Mouse (Mus musculus): ENCODE measurements around the gene Nelfcd. TPM values are rescaled to one million over a fixed set of nuclear protein-coding genes. Genes with fewer than 3 reads are reported as not detected.

The Nelfcd gene
- polyA plus RNA-seq, 1 experiment: 70.6 TPM

DNA sequence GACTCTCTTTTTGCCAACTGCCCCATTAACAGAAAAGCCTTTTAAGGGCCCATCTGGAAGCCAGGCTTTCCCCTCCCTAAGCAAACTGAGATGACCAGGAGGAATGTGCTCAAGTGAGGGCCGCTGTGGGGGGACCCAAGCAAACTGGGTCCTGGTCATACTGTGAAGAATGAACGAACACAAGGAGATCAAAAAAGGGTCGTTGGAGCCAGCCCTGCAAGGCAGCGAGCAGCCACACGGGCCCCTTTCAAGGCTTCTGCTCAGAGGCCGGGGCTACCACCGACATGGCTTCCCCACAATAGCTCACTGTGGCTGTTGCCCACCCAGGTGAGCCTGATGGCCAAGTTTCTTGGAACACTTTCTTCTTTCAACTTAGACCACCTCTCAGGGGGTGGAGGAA lies 30.9 kb downstream of the Nelfcd start:
- no peak for TF ChIP-seq GATA1 (IDR thresholded peaks at IDR 0.05; ENCODE audit: low read length)

GRCm38 (mm10) chr2:174446905-174447304 lies 31.3 kb downstream of the Nelfcd start:
- no peak for TF ChIP-seq GATA1 (IDR thresholded peaks at IDR 0.05; ENCODE audit: low read length)

- TF ChIP-seq GATA1 (IDR thresholded peaks at IDR 0.05; ENCODE audit: low read length): no peak
Observed at GRCm38 (mm10) chr2:174448405-174448804, 32.8 kb downstream of the Nelfcd start.

DNA sequence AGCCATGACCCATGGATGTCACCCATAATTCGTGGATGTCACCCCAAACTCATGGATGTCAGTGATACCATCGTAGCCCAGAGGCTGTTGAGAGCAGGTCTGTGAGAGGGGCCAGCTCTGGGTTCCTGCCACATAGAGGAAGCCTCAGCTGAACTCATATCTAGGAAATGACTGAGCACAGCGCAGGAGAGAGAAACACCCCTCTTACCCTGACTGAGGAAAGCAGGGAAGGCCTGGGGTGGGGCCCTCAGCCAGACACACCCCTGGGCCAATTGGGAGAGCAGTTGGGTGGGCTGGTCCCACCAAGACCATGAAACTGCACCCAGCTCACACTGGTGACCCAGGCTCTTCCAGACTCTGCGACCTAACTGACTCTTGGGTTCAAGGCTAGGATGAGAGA lies 34.7 kb downstream of the Nelfcd start, which contains the start of gene Tubb1:
TSS of gene Tubb1 (plus strand) at position 343 of the 400 bp plus-strand sequence.
- TF ChIP-seq GATA1 (IDR thresholded peaks at IDR 0.05; ENCODE audit: low read length): no peak

GRCm38 (mm10) chr2:174453681-174454080 lies 38.1 kb downstream of the Nelfcd start:
- peak; percentile 38 for TF ChIP-seq GATA1 (IDR thresholded peaks at IDR 0.05; ENCODE audit: low read length)

- TF ChIP-seq GATA1 (IDR thresholded peaks at IDR 0.05; ENCODE audit: low read length): no peak
Observed at GRCm38 (mm10) chr2:174459365-174459764, 43.8 kb downstream of the Nelfcd start.

DNA sequence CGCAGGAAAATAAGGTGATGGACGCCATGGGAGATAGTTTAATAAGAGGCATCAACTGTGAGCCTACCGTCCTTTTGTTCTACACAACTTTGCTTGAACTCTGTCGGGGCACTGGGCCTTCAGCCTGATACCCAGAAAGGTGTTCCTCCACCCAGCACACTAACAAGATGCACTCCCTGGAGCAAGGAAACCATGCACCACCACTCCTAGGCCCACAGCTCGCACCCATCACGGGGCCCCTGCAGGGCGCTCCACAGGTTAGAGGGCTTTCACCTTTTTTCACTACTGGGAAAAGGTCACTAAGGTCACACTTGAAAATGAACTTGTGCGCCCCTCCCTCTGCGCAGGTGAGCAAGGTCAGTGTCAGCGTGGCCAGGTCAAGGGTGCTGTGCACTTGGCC lies 47.8 kb downstream of the Nelfcd start:
- no peak for TF ChIP-seq GATA1 (IDR thresholded peaks at IDR 0.05; ENCODE audit: low read length)

GRCm38 (mm10) chr2:174463789-174464523 lies 48.4 kb downstream of the Nelfcd start, which contains the start of gene Atp5e:
Gene Atp5e (minus strand): TSS chr2:174464105.
- TF ChIP-seq GATA1 (IDR thresholded peaks at IDR 0.05; ENCODE audit: low read length): no peak

GRCm38 (mm10) chr2:174470333-174470732 lies 54.7 kb downstream of the Nelfcd start:
- TF ChIP-seq GATA1 (IDR thresholded peaks at IDR 0.05; ENCODE audit: low read length): peak; percentile 97

- no peak for TF ChIP-seq GATA1 (IDR thresholded peaks at IDR 0.05; ENCODE audit: low read length)
Observed at GRCm38 (mm10) chr2:174470786-174471405, 55.3 kb downstream of the Nelfcd start.

DNA sequence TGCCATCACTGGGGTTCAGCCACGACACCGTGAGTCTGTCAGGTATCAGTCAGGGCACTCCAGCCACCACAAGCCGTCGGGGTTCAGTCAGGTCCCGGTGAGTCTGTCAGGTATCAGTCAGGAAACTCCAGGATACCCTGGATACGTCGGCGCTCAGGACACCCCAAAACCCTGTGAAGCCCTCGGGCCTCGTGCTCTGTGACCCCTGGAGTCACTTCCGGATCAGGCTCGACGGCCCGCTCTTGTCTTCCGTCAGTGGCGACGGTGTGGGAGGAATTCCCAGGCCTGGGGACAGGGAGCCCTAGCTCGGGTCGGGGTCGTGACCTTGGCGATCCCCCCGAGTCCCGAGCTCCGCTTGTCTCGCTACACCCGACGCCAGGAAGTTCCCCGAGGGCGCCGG lies 56.8 kb downstream of the Nelfcd start:
- no peak for TF ChIP-seq GATA1 (IDR thresholded peaks at IDR 0.05; ENCODE audit: low read length)

GRCm38 (mm10) chr2:174472818-174473549 lies 57.4 kb downstream of the Nelfcd start, which contains the start of gene Prelid3b:
Gene Prelid3b (minus strand): TSS chr2:174473081.
- no peak for TF ChIP-seq GATA1 (IDR thresholded peaks at IDR 0.05; ENCODE audit: low read length)

DNA sequence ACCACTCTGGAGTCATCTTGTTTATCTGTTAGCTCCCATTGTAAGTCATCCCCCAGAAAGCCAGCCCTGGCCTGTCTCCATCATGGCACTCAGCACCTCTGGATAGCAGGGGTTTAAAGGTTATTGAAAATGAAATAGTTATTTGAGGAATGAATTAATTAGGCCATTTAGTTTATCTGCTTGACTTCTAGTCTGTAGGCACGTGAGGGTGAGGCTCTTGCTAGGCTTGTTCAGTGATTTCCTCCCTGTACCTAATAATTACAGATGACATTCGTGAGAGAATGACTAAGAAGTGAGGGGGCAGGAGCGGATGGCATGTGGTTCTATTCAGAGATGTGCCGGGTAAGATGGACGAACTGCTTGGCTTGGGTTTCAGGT lies 57.9 kb downstream of the Nelfcd start:
- no peak for TF ChIP-seq GATA1 (IDR thresholded peaks at IDR 0.05; ENCODE audit: low read length)

Other genes with a start within 250 kb of the Nelfcd start
- gene Gnas, start 131.5 kb upstream of the Nelfcd start, polyA plus RNA-seq (2012): 904 and 929 TPM in 2 replicates
- gene Gm20721, start 69.1 kb upstream of the Nelfcd start, polyA plus RNA-seq (2012): 0.33 and 0.42 TPM in 2 replicates
- 34.8 and 42.1 TPM in 2 replicates for gene Ctsz, start 23.2 kb downstream of the Nelfcd start, polyA plus RNA-seq (2012)
- gene Tubb1, start 34.9 kb downstream of the Nelfcd start, polyA plus RNA-seq (2012): 0.05 TPM in 1 of 2 replicates, not detected in the other
- gene Atp5e, start 48.3 kb downstream of the Nelfcd start, polyA plus RNA-seq (2012): 1.6 and 2.3 TPM in 2 replicates
- 35.2 and 51.9 TPM in 2 replicates for gene Prelid3b, start 57.3 kb downstream of the Nelfcd start, polyA plus RNA-seq (2012)
- under 0.01 TPM in 1 of 2 replicates, not detected in the other for gene Zfp831, start 227.7 kb downstream of the Nelfcd start, polyA plus RNA-seq (2012)